Comparison of ENCODE assay signal across 21 mouse cellular contexts in the genomic region with DNA sequence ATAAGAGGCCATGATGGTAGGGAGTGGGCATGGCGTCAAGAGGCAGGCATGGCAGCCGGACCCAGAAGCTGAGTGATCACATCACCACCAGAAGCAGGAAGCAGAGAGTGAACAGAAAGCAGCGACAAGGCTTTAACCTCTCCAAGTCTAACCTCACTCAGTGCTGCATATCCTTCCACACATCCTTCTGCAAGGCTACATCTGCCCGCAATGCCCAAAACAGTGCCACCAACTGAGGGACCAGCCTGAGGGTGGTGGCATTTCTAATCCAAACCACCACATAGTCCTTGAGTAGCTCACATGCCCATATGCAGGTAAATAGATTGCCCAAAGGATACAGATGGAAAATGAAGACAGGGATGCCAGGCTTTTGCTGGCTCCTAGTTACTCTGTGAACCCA. TPM values are rescaled to one million over a fixed set of nuclear protein-coding genes. Genes with fewer than 3 reads are reported as not detected.
"Had no signal": no experiment of that assay in that cellular context is flagged by ENCODE, and none has a peak within 500 bp of the region (broad histone marks: within the 10 kb centered on the region; RNA-seq: fewer than 3 reads in every experiment).

No protein-coding gene starts in this region.

- H3K4me1 ChIP-seq: midbrain, embryonic 13.5 days; midbrain, embryonic 15.5 days; neural tube, embryonic 12.5 days; stomach, embryonic 15.5 days had no signal

- H3K27me3 ChIP-seq: lung, embryonic 15.5 days; megakaryocyte, embryonic 14.5 days; midbrain, embryonic 13.5 days; midbrain, embryonic 15.5 days; neural tube, embryonic 12.5 days; stomach, embryonic 15.5 days had no signal

- H3K9ac ChIP-seq: lung, embryonic 15.5 days; midbrain, embryonic 13.5 days; midbrain, embryonic 15.5 days; neural tube, embryonic 12.5 days; stomach, embryonic 15.5 days had no signal

- H3K4me2 ChIP-seq: lung, embryonic 15.5 days; midbrain, embryonic 11.5 days; midbrain, embryonic 13.5 days; midbrain, embryonic 15.5 days; neural tube, embryonic 12.5 days; stomach, embryonic 15.5 days had no signal

- H3K4me3 ChIP-seq: lung, embryonic 15.5 days; megakaryocyte, embryonic 14.5 days; midbrain, embryonic 13.5 days; midbrain, embryonic 15.5 days; neural tube, embryonic 12.5 days; stomach, embryonic 15.5 days had no signal

- ATAC-seq: lung, postnatal 0 days; midbrain, embryonic 13.5 days; midbrain, embryonic 15.5 days had no signal

- H3K36me3 ChIP-seq: lung, embryonic 15.5 days; midbrain, embryonic 13.5 days; midbrain, embryonic 15.5 days; neural tube, embryonic 12.5 days; stomach, embryonic 15.5 days had no signal

- H3K27ac ChIP-seq: lung, embryonic 15.5 days; macrophage; midbrain, embryonic 13.5 days; midbrain, embryonic 15.5 days; neural tube, embryonic 12.5 days; stomach, embryonic 15.5 days; stomach, postnatal 0 days had no signal

- H3K9me3 ChIP-seq: lung, embryonic 15.5 days; megakaryocyte, embryonic 14.5 days; midbrain, embryonic 13.5 days; midbrain, embryonic 15.5 days; neural tube, embryonic 12.5 days; stomach, embryonic 15.5 days had no signal

- DNase-seq: lung, adult 2 months; lung, postnatal 14 days; lung, postnatal 36 days; right cerebral cortex, postnatal 14 days; thymus, adult 2 months; thymus, postnatal 25 days; thymus, postnatal 4 days had no signal

RNA-seq across cellular contexts. Expression of a gene that starts 23.5 kb away (rescaled TPM):
- polyA plus RNA-seq: testis, adult 2 months had no signal

RNA-seq across cellular contexts. Expression of a gene that starts 38.3 kb away (rescaled TPM):
- total RNA-seq: midbrain, postnatal 0 days; neutrophil, adult 5-6 weeks had no signal
- polyA plus RNA-seq: midbrain, embryonic 11.5 days; midbrain, embryonic 13.5 days; midbrain, embryonic 15.5 days; midbrain, postnatal 0 days; neural tube, embryonic 12.5 days; neural tube, embryonic 14.5 days had no signal

RNA-seq across cellular contexts. Expression of a gene that starts 38.3 kb away (rescaled TPM):
- polyA plus RNA-seq: midbrain, embryonic 11.5 days; neural tube, embryonic 12.5 days had no signal
